Mouse (Mus musculus): ENCODE results near the gene Ganc.

Gene Ganc

GRCm38 (mm10) chr2:120403653-120403985, at the start of gene Ganc:
Gene Ganc, plus strand, starts transcription at chr2:120403896.
- DNase-seq (ENCODE audit: low read depth, low spot score): peak; percentile 71

- DNase-seq (ENCODE audit: low read depth, low spot score): no peak
These were observed 43.3 kb upstream of the Ganc start for GRCm38 (mm10) chr2:120360425-120360824.

GRCm38 (mm10) chr2:120366501-120366900, 37.2 kb upstream of the Ganc start:
- no peak for DNase-seq (ENCODE audit: low read depth, low spot score)

GRCm38 (mm10) chr2:120367416-120368207, 36.1 kb upstream of the Ganc start:
- no peak for DNase-seq (ENCODE audit: low read depth, low spot score)

GRCm38 (mm10) chr2:120373858-120374257, 29.8 kb upstream of the Ganc start:
- no peak for DNase-seq (ENCODE audit: low read depth, low spot score)

- no peak for DNase-seq (ENCODE audit: low read depth, low spot score)
These were observed 17.4 kb upstream of the Ganc start for GRCm38 (mm10) chr2:120386264-120386663.

- no peak for DNase-seq (ENCODE audit: low read depth, low spot score)
These were observed 16.4 kb upstream of the Ganc start for GRCm38 (mm10) chr2:120387291-120387690.

GRCm38 (mm10) chr2:120389376-120389775, 14.3 kb upstream of the Ganc start:
- no peak for DNase-seq (ENCODE audit: low read depth, low spot score)

- DNase-seq (ENCODE audit: low read depth, low spot score): no peak
These were observed 12.8 kb upstream of the Ganc start for GRCm38 (mm10) chr2:120390934-120391333.

- no peak for DNase-seq (ENCODE audit: low read depth, low spot score)
These were observed 11.3 kb upstream of the Ganc start for GRCm38 (mm10) chr2:120392406-120392805.

GRCm38 (mm10) chr2:120397951-120398350, 5.7 kb upstream of the Ganc start:
- DNase-seq (ENCODE audit: low read depth, low spot score): no peak

- DNase-seq (ENCODE audit: low read depth, low spot score): no peak
These were observed 883 bp upstream of the Ganc start for GRCm38 (mm10) chr2:120402813-120403212.

- peak; percentile 96 for DNase-seq (ENCODE audit: low read depth, low spot score)
These were observed 508 bp downstream of the Ganc start, which contains the start of gene Tmem87a for GRCm38 (mm10) chr2:120403986-120404822. Gene Tmem87a, minus strand, starts transcription at chr2:120404113.

- no peak for DNase-seq (ENCODE audit: low read depth, low spot score)
These were observed 1.4 kb downstream of the Ganc start for GRCm38 (mm10) chr2:120404823-120405765.

- no peak for DNase-seq (ENCODE audit: low read depth, low spot score)
These were observed 7.5 kb downstream of the Ganc start for GRCm38 (mm10) chr2:120411096-120411628.

GRCm38 (mm10) chr2:120414113-120414512, 10.4 kb downstream of the Ganc start:
- DNase-seq (ENCODE audit: low read depth, low spot score): no peak

GRCm38 (mm10) chr2:120414738-120415414, 11.2 kb downstream of the Ganc start:
- DNase-seq (ENCODE audit: low read depth, low spot score): no peak

GRCm38 (mm10) chr2:120424386-120424785, 20.7 kb downstream of the Ganc start:
- no peak for DNase-seq (ENCODE audit: low read depth, low spot score)

- no peak for DNase-seq (ENCODE audit: low read depth, low spot score)
These were observed 40.8 kb downstream of the Ganc start for GRCm38 (mm10) chr2:120444486-120444885.

GRCm38 (mm10) chr2:120446373-120446772, 42.7 kb downstream of the Ganc start:
- no peak for DNase-seq (ENCODE audit: low read depth, low spot score)

GRCm38 (mm10) chr2:120447306-120447705, 43.6 kb downstream of the Ganc start:
- no peak for DNase-seq (ENCODE audit: low read depth, low spot score)

Data from mesoderm, embryonic 11.5 days (tissue).